Mouse (Mus musculus) erythroblast, adult 5-6 weeks (primary cell): ENCODE measurements around the gene Akap8. TPM values are rescaled to one million over a fixed set of nuclear protein-coding genes. Genes with fewer than 3 reads are reported as not detected.

ENCODE experiments used
- total RNA-seq, 2 experiments: library from RNA; stranded (forward) in 1 of 2; stranded (reverse) in 1 of 2; fragments of 150-400 nt in 1 of 2; fragments of 200-764, 138-1000 nt in 1 of 2; gene quantifications; 2 replicates each; pipeline versions ENCODE4 v1.2.3 to v1.2.4; 2015 to 2017; ENCODE audit warnings: low replicate concordance in 2 of 2

The Akap8 gene
- total RNA-seq, 2 experiments from 2014 or later, result 13.1 to 31.6 TPM

Other genes starting within 250 kb of the Akap8 start
- not detected in 2 replicates for gene Notch3, start 154.4 kb downstream of the Akap8 start, total RNA-seq (2015; ENCODE audit: low replicate concordance)
- 0.09 and 0.14 TPM in 2 replicates for gene Notch3, start 154.4 kb downstream of the Akap8 start, total RNA-seq (2017; ENCODE audit: low replicate concordance)
- gene Ephx3, start 131.7 kb downstream of the Akap8 start, total RNA-seq (2015; ENCODE audit: low replicate concordance), result 1.9 TPM in 1 of 2 replicates, not detected in the other
- gene Ephx3, start 131.7 kb downstream of the Akap8 start, total RNA-seq (2017; ENCODE audit: low replicate concordance), result 0.68 TPM in 1 of 2 replicates, not detected in the other
- gene Brd4, start 36.5 kb downstream of the Akap8 start, total RNA-seq (2015; ENCODE audit: low replicate concordance), result 110 and 125 TPM in 2 replicates
- 106 TPM in 2 replicates for gene Brd4, start 36.5 kb downstream of the Akap8 start, total RNA-seq (2017; ENCODE audit: low replicate concordance)
- 64.6 and 80.7 TPM in 2 replicates for gene Akap8l, start 29.4 kb upstream of the Akap8 start, total RNA-seq (2015; ENCODE audit: low replicate concordance)
- 104 and 150 TPM in 2 replicates for gene Akap8l, start 29.4 kb upstream of the Akap8 start, total RNA-seq (2017; ENCODE audit: low replicate concordance)
- gene Wiz, start 68.2 kb upstream of the Akap8 start, total RNA-seq (2015; ENCODE audit: low replicate concordance), result 9.2 and 11.9 TPM in 2 replicates
- gene Wiz, start 68.2 kb upstream of the Akap8 start, total RNA-seq (2017; ENCODE audit: low replicate concordance), result 0.77 and 3.5 TPM in 2 replicates
- 5.0 and 9.2 TPM in 2 replicates for gene Rasal3, start 82.3 kb upstream of the Akap8 start, total RNA-seq (2015; ENCODE audit: low replicate concordance)
- gene Rasal3, start 82.3 kb upstream of the Akap8 start, total RNA-seq (2017; ENCODE audit: low replicate concordance), result 4.6 and 5.2 TPM in 2 replicates
- 1.3 TPM in 1 of 2 replicates, not detected in the other for gene Pglyrp2, start 102.9 kb upstream of the Akap8 start, total RNA-seq (2015; ENCODE audit: low replicate concordance)
- 0.84 TPM in 1 of 2 replicates, not detected in the other for gene Pglyrp2, start 102.9 kb upstream of the Akap8 start, total RNA-seq (2017; ENCODE audit: low replicate concordance)
- not detected in 2 replicates for gene Cyp4f39, start 131.5 kb upstream of the Akap8 start, total RNA-seq (2015; ENCODE audit: low replicate concordance)
- gene Cyp4f39, start 131.5 kb upstream of the Akap8 start, total RNA-seq (2017; ENCODE audit: low replicate concordance), result 0.77 and 2.1 TPM in 2 replicates
- gene Cyp4f17, start 184.8 kb upstream of the Akap8 start, total RNA-seq (2015; ENCODE audit: low replicate concordance), result not detected in 2 replicates
- gene Cyp4f17, start 184.8 kb upstream of the Akap8 start, total RNA-seq (2017; ENCODE audit: low replicate concordance), result not detected in 2 replicates
- gene Cyp4f16, start 215.3 kb upstream of the Akap8 start, total RNA-seq (2015; ENCODE audit: low replicate concordance), result 2.5 and 3.3 TPM in 2 replicates
- gene Cyp4f16, start 215.3 kb upstream of the Akap8 start, total RNA-seq (2017; ENCODE audit: low replicate concordance), result 5.2 and 5.5 TPM in 2 replicates